Mouse (Mus musculus) stomach, embryonic 16.5 days (tissue): Measurements from ENCODE around the gene Lats1. TPM values are rescaled to one million over a fixed set of nuclear protein-coding genes. Genes with fewer than 3 reads are reported as not detected.
"Not testable (repeated sequence)": the region's sequence is repeated elsewhere in the genome, so short reads cannot be mapped to it uniquely, and the experiment has no call there.

ENCODE experiments used
- ATAC-seq: fragments of 200-750 bp; cut with Nextera tagmentation; 2 replicates; pipeline ENCODE4 v1.8.0; 2017; ENCODE audit warnings: moderate number of reproducible peaks, moderate TSS enrichment; ENCODE audit not compliant: insufficient read depth, low FRiP score
- H3K27ac ChIP-seq: fragments of 300-500 bp; sonication (generic); 2 replicates; pipeline ENCODE4 v1.5.1; 2014; ENCODE audit warnings: low read length
- H3K27me3 ChIP-seq: fragments of 300-500 bp; sonication (generic); 2 replicates; pipeline ENCODE4 v1.6.1; 2014; ENCODE audit warnings: low read length, control low read depth, mixed read lengths; ENCODE audit not compliant: control insufficient read depth, insufficient read depth
- H3K36me3 ChIP-seq: fragments of 300-500 bp; sonication (generic); 2 replicates; pipeline ENCODE4 v1.6.1; 2014; ENCODE audit warnings: low read length; ENCODE audit not compliant: control insufficient read depth, insufficient read depth
- H3K4me1 ChIP-seq: fragments of 300-500 bp; sonication (generic); 2 replicates; pipeline ENCODE4 v1.6.1; 2014; ENCODE audit warnings: low read length, control low read depth, mixed read lengths; ENCODE audit not compliant: control insufficient read depth, insufficient read depth
- H3K4me2 ChIP-seq: fragments of 300-500 bp; sonication (generic); 2 replicates; pipeline ENCODE4 v1.6.1; 2014; ENCODE audit warnings: low read depth, low read length, mixed read lengths
- H3K4me3 ChIP-seq: fragments of 300-500 bp; sonication (generic); replicated peaks from 2 replicates; pipeline ENCODE4 v1.5.1; 2014; ENCODE audit warnings: mild to moderate bottlenecking, low read length
- H3K9ac ChIP-seq: fragments of 300-500 bp; sonication (generic); 2 replicates; pipeline ENCODE4 v1.6.1; 2014; ENCODE audit warnings: low read length
- H3K9me3 ChIP-seq: fragments of 300-500 bp; sonication (generic); replicated peaks from 2 replicates; pipeline ENCODE4 v1.6.1; 2016; ENCODE audit warnings: low read length, control low read depth; ENCODE audit not compliant: control insufficient read depth
- WGBS: fragments of 180-500 bp; shearing (Covaris S2); extraction: QIAGEN DNeasy Blood & Tissue Kit; methylation state at CpG from one replicate; pipeline ENCODE4 v1.1.7; 2014; 5-methylcytosine and 5-hydroxymethylcytosine counted together
- polyA plus RNA-seq: library from polyadenylated mRNA; unstranded; fragments of >200 nt; fragmentation: Nextera tagmentation; extraction: Ambion mirVana; gene quantifications from 2 replicates; pipeline ENCODE4 v1.2.1, GENCODE M21; 2015

Gene Lats1
- polyA plus RNA-seq, 1 experiment from 2014 or later, result 9.4 TPM

DNA sequence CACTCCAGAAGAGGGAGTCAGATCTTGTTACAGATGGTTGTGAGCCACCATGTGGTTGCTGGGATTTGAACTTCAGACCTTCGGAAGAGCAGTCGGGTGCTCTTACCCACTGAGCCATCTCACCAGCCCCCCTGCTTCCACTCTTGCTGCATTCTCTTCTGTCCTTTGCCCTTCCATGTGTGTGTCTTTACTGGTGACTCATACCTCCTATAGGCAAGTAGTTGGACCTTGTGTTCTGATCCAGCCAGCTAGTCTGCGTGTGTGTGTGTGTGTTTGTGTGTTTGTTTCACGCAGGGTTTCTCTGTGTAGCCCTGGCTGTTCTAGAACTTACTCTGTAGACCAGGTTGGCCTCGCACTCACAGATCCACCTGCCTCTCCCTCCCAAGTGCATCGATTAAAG, 64.5 kb downstream of the Lats1 start:
- not testable (repeated sequence) for H3K4me2 ChIP-seq, ATAC-seq, H3K27ac ChIP-seq, H3K9ac ChIP-seq, H3K4me3 ChIP-seq, H3K9me3 ChIP-seq, H3K4me1 ChIP-seq, H3K27me3 ChIP-seq
- H3K36me3 ChIP-seq, result peaks cover 18% of the 10 kb centered on the region; the same call in 1 of the 2 replicates
- 96% methylated on average over 6 of the region's 6 CpGs for WGBS

- WGBS, result 89% methylated on average over 6 of the region's 6 CpGs
- Histone ChIP-seq H3K27ac (no peak overlapping the region), H3K27me3 (no peaks in the 10 kb centered on the region), H3K9me3 (no peaks in the 10 kb centered on the region), H3K4me3 (no peak overlapping the region), H3K9ac (no peak overlapping the region), H3K4me1 (no peaks in the 10 kb centered on the region), H3K36me3 (peaks cover 19% of the 10 kb centered on the region; the same call in 1 of the 2 replicates), H3K4me2 (no peak overlapping the region)
- ATAC-seq, result no peak
These were observed 67.7 kb downstream of the Lats1 start for GRCm38 (mm10) chr10:7748752-7749151.

DNA sequence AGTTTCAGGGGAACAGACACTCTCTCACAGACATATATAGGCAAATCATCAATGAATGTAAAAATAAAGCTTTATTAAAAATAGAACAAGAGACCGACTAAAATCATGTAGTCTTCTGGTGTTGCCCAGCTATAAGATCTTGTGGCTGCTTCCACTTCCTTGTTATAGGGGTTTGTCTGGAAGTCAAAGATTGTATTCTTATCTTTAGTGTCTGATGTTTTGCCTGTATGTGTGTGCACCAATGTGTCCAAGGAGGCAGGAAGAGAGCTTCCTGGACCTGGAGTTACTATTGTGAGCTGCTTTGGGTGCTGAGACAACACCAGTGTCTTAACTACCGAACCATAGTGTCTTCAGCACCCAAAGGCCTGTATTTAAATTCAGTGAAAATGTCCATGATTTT, 76.5 kb downstream of the Lats1 start:
- H3K27me3 ChIP-seq, result no peaks in the 10 kb centered on the region
- H3K9me3 ChIP-seq, result no peaks in the 10 kb centered on the region
- H3K4me1 ChIP-seq, result no peaks in the 10 kb centered on the region
- no peak overlapping the region for H3K4me2 ChIP-seq
- no peak overlapping the region for H3K9ac ChIP-seq
- 90% methylated on average over 2 of the region's 2 CpGs for WGBS
- H3K36me3 ChIP-seq, result peaks cover 13% of the 10 kb centered on the region; the same call in 1 of the 2 replicates
- no peak overlapping the region for H3K4me3 ChIP-seq
- no peak for ATAC-seq
- no peak overlapping the region for H3K27ac ChIP-seq

Other genes starting within 250 kb of the Lats1 start
- 4.6 and 4.9 TPM in 2 replicates for gene Ulbp1, start 207.6 kb upstream of the Lats1 start, polyA plus RNA-seq
- gene Lrp11, start 91.4 kb upstream of the Lats1 start, polyA plus RNA-seq, result 2.3 and 2.9 TPM in 2 replicates
- gene Nup43, start 13.7 kb upstream of the Lats1 start, polyA plus RNA-seq, result 34.2 and 34.5 TPM in 2 replicates
- gene Pcmt1, start 78 bp upstream of the Lats1 start, polyA plus RNA-seq, result 105 and 110 TPM in 2 replicates
- gene Katna1, start 44.8 kb downstream of the Lats1 start, polyA plus RNA-seq, result 57.3 and 57.7 TPM in 2 replicates
- gene Ginm1, start 111.6 kb downstream of the Lats1 start, polyA plus RNA-seq, result 81.7 and 90.5 TPM in 2 replicates
- 38.2 and 39.2 TPM in 2 replicates for gene Ppil4, start 111.7 kb downstream of the Lats1 start, polyA plus RNA-seq
- gene Zc3h12d, start 151.3 kb downstream of the Lats1 start, polyA plus RNA-seq, result 0.43 and 0.52 TPM in 2 replicates